Mouse (Mus musculus) WW6 (cell line): ENCODE results near the gene Scnn1a.

ENCODE experiments used
- DNase-seq: peaks from one replicate; pipeline ENCODE4 v3.0.0-alpha.2; 2013; ENCODE audit warnings: low read depth, low spot score

The Scnn1a gene

GRCm38 (mm10) chr6:125308921-125309320, 11.5 kb upstream of the Scnn1a start:
- DNase-seq, result no peak

DNA sequence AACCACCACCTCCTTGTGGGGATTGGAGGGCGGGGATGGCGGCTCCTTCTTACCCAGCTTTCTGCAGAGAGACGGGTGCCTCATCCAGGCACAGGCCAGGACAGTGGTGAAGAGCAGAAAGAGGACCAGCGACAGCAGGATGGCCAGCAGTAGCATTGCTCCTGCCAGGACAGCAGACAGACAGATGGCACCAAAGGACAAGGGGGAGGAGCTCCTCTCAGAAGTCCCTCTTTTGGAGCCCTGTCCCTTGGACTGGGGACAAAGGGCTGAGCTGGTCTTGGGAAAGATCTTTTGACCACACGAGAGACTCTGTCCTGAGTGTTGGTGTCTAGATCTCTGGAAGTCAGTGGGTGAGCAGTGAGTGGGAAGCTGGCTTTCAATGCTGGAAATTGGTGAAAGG, 11.1 kb upstream of the Scnn1a start:
- DNase-seq, result no peak

GRCm38 (mm10) chr6:125312171-125312570, 8.3 kb upstream of the Scnn1a start:
- no peak for DNase-seq

DNA sequence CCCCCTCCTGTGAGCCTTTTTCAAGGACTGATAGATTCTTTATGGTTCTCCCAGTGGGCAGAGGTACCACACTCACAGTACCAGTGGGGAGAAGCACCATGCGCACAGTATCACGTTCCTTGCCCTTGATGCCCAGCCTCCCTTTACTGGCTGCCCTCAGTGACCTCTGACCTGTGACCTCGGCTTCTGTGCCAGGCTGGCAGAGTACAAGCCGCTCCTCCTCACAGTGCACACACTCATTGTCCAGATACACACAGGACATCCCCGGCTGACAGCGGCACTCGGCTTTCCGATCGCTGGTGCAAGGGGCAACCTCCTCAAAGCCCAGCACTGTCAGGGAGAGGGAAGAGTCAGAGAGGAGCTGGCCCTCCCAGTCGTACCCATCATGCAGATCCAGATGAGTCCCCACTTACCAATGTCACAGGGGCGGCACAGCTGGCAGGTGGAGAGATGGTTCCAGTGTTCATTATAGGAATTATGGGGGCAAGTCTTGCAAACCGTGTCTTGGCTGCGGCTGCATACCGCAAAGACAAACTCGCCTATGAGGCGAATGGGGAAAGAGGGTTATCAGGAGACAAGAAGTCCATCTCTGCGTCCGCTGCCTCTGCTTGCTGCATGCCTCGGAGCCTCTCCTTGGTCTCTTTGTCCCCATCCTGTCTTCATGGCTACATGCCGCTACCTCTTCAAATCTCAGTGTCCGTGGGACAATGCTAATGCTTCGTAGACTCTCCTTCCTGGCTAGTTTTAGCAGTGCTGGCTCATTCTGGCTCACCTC, 7.7 kb upstream of the Scnn1a start:
- no peak for DNase-seq

GRCm38 (mm10) chr6:125313546-125314230, 6.8 kb upstream of the Scnn1a start, which contains the start of gene Ltbr:
Gene Ltbr (minus strand): TSS chr6:125313885.
- DNase-seq, result no peak

GRCm38 (mm10) chr6:125314231-125314563, 6.3 kb upstream of the Scnn1a start:
- DNase-seq, result no peak

- no peak for DNase-seq
Measured at GRCm38 (mm10) chr6:125314746-125315145, 5.7 kb upstream of the Scnn1a start.

DNA sequence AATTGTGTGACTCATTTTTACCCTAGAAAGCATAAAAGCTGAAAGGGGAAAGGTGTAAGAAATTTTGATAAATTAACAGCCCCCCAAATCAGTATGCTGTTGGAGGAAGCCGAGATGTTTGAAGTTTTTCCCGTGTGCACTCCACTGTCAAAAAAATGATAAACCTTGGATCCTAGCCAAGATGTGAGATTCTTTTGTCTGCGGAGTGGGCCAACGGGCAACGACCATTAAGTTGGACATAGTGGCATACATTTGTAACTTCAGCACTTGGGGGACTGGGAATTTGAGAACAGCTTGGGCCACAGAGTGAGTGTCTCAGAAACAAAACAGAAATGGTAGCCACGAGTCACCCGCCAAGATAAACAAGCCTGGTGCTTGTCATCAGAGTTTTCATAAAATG, 3.4 kb upstream of the Scnn1a start:
- DNase-seq, result no peak

- no peak for DNase-seq
Measured at GRCm38 (mm10) chr6:125318981-125319918, 1.2 kb upstream of the Scnn1a start.

- DNase-seq, result no peak
Measured at GRCm38 (mm10) chr6:125319919-125320296, 551 bp upstream of the Scnn1a start.

DNA sequence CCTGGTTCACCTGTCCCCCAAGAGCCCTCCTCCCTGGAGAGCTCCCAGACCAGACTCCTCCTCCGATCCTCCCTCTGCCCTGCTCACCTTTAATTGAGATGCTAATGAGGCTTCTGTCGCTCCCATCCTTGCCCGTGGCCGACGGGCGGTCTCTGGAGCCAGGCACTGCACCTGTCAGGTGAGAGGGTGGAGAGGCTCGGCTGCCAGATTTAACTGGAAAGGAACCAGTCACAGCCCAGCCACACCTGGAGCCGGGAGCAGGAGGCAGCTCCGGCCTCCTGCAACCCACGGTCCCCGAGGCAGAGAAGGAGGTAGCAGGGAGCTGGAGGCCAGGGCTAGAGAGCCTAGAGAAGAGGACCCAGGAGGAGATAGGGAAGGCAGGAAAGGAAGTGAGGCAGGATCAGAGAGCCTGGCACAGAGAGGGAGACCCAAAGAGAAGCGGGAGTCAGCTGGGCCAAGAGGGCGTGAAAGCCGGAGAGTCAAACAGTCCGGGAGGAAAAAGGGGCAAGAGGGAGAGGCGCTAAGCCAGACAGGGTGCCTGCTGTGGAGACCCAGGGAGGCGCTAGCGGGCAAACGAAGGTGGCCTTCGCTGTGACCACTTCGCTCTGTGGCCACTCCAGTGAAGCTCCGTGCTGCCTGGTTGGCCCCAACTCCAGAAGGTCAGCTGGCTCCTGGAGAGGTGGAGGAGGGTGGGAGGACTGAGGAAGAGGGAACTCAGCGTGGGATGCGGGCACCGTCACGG, 826 bp downstream of the Scnn1a start:
- no peak for DNase-seq

- no peak for DNase-seq
Measured at GRCm38 (mm10) chr6:125322794-125323193, 2.3 kb downstream of the Scnn1a start.

DNA sequence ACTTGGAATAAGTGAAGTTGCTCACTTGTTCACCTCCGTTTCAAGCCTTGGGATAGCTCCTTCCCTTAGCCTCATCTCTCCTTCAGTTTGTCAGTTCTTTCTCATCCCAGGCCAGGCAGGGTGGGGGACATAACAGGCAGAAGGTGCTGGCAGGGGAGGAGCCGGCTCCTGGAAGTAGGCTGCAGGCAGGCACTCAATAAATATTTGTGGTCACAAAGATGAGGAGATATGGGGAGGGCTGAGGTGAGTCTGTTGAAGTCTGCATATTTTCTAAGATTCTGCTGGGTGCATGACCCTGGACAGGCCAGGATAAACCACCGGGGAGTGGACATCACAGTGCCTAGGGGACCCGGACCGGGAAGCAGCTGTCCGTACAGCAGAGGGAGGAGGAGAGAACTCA, 3.1 kb downstream of the Scnn1a start:
- DNase-seq, result no peak

DNA sequence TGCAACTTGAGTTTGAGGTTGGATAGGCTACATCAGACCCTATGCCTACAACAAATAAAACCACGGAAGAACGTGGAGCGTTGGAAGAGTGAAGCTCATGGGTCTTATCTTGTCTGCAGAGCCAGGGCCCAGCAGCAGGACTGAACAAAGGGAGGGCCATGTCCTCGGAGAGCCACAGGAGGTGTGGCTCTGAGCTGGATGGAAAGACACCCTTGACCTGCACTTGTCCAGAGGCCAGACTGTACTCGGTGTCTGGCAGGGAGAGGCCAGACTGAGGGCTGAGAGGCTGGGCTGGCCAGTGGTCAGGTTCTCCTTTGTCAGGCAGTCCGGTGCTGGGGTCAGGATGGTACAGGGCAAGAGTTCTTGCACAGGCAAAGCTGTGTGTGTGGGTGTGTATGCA, 4.9 kb downstream of the Scnn1a start:
- no peak for DNase-seq

GRCm38 (mm10) chr6:125328243-125328642, 7.8 kb downstream of the Scnn1a start:
- no peak for DNase-seq

DNA sequence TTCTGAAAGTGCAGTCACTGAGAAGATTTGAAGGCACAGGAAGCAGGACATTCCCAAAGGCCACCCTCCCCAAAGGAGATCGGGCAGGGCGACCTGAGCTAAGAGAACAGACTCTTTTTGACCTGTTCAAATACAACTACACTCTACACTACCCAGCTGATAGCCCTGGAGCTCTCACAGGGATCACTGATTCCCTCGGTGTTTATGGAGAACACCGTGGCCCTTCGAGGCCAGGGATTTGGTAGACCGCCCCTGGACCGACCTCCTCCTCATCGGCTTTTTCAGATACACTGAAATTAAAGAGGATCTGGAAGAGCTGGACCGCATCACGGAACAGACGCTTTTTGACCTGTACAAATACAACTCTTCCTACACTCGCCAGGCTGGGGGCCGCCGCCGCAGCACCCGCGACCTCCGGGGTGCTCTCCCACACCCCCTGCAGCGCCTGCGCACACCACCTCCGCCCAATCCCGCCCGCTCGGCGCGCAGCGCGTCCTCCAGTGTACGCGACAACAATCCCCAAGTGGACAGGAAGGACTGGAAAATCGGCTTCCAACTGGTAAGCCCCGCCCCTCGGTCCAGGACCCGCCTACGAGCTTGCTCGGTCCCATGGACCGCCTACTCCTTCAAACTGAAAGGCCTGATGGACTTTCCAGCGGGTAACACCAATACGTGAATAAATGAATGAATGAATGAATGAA, 10.3 kb downstream of the Scnn1a start:
- no peak for DNase-seq

GRCm38 (mm10) chr6:125333112-125333899, 12.8 kb downstream of the Scnn1a start:
- no peak for DNase-seq

DNA sequence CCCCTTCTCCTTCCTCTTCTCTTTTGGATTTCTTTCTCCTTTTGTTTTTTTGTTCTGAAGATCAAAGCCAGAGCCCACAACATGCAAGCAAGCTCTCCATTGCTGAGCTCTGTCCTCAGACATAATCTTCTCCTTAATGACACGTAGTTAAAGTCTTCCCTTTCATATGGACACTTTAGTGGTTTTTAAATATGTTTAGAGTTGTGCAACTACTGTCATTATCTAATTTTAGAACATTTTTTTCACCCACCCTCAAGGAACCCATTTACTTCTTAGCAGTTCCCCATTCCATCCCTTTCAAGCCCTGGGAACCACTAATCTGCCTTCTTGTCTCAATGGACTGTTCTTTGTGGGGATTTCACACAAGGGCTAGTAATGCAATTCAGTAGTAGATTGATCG, 13.9 kb downstream of the Scnn1a start:
- no peak for DNase-seq

GRCm38 (mm10) chr6:125338791-125339660, 18.6 kb downstream of the Scnn1a start:
- no peak for DNase-seq
